Mouse (Mus musculus) megakaryocyte-erythroid progenitor cell, adult 5 weeks (primary cell): ENCODE measurements around the gene Dctn5. TPM values are rescaled to one million over a fixed set of nuclear protein-coding genes. Genes with fewer than 3 reads are reported as not detected.

Experiments
- polyA plus RNA-seq: library from polyadenylated mRNA; stranded (reverse); fragments of >175 nt; gene quantifications from 2 replicates; pipeline ENCODE4 v1.2.3, GENCODE M21; 2012

The Dctn5 gene
- polyA plus RNA-seq: 4.9 and 6.9 TPM in 2 replicates

GRCm38 (mm10) chr7:122132497-122133337 is at the start of gene Dctn5, which contains the start of gene Palb2:
Gene Dctn5, plus strand, starts transcription at chr7:122133041.
Gene Palb2, minus strand, starts transcription at chr7:122132985.

GRCm38 (mm10) chr7:122101747-122102244 is 31.0 kb upstream of the Dctn5 start, which contains the start of gene Ndufab1:
Gene Ndufab1, minus strand, starts transcription at chr7:122101886.

GRCm38 (mm10) chr7:122158915-122159902 is 26.4 kb downstream of the Dctn5 start, which contains the start of gene Plk1:
Gene Plk1, plus strand, starts transcription at chr7:122159439.

GRCm38 (mm10) chr7:122186043-122186442 is 53.2 kb downstream of the Dctn5 start, which contains the start of gene Ern2:
Gene Ern2, minus strand, starts transcription at chr7:122186207.

Other genes starting within 250 kb of the Dctn5 start
- gene Cog7, start 151.3 kb upstream of the Dctn5 start, polyA plus RNA-seq: 7.0 and 7.8 TPM in 2 replicates
- gene Gga2, start 111.8 kb upstream of the Dctn5 start, polyA plus RNA-seq: 53.6 and 60.6 TPM in 2 replicates
- 17.6 and 25.3 TPM in 2 replicates for gene Ubfd1, start 65.9 kb upstream of the Dctn5 start, polyA plus RNA-seq
- gene Ears2, start 65.8 kb upstream of the Dctn5 start, polyA plus RNA-seq: 10.0 and 11.0 TPM in 2 replicates
- gene Ndufab1, start 31.2 kb upstream of the Dctn5 start, polyA plus RNA-seq: 656 and 702 TPM in 2 replicates
- 2.2 and 2.7 TPM in 2 replicates for gene Palb2, start 56 bp upstream of the Dctn5 start, polyA plus RNA-seq
- 46.1 and 77.7 TPM in 2 replicates for gene Plk1, start 26.4 kb downstream of the Dctn5 start, polyA plus RNA-seq
- 0.10 TPM in 1 of 2 replicates, not detected in the other for gene Ern2, start 53.2 kb downstream of the Dctn5 start, polyA plus RNA-seq
- not detected in 2 replicates for gene Chp2, start 86.5 kb downstream of the Dctn5 start, polyA plus RNA-seq
- 3.2 and 3.7 TPM in 2 replicates for gene Prkcb, start 155.7 kb downstream of the Dctn5 start, polyA plus RNA-seq